Mouse (Mus musculus) midbrain, embryonic 12.5 days (tissue): Measurements from ENCODE around the gene Ppm1g. TPM values are rescaled to one million over a fixed set of nuclear protein-coding genes. Genes with fewer than 3 reads are reported as not detected.
A peak's percentile ranks its signal among the peaks of the same experiment; 100 is the strongest.

ENCODE experiments used
- ATAC-seq: fragments of 200-750 bp; cut with Nextera tagmentation; 2 replicates; pipeline ENCODE4 v1.8.0; 2017; ENCODE audit warnings: low read depth, moderate TSS enrichment, moderate library complexity; ENCODE audit not compliant: low FRiP score
- H3K27ac ChIP-seq: fragments of 300-500 bp; sonication (generic); replicated peaks from 2 replicates; pipeline ENCODE4 v1.5.1; 2016; ENCODE audit warnings: mild to moderate bottlenecking
- H3K27me3 ChIP-seq: fragments of 300-500 bp; sonication (generic); 2 replicates; pipeline ENCODE4 v1.6.1; 2016; ENCODE audit warnings: mild to moderate bottlenecking
- H3K36me3 ChIP-seq: fragments of 300-500 bp; sonication (generic); 2 replicates; pipeline ENCODE4 v1.6.1; 2016
- H3K4me1 ChIP-seq: fragments of 300-500 bp; sonication (generic); 2 replicates; pipeline ENCODE4 v1.6.1; 2016
- H3K4me2 ChIP-seq: fragments of 300-500 bp; sonication (generic); replicated peaks from 2 replicates; pipeline ENCODE4 v1.6.1; 2016; ENCODE audit warnings: mild to moderate bottlenecking, moderate library complexity
- H3K4me3 ChIP-seq: fragments of 300-500 bp; sonication (generic); 2 replicates; pipeline ENCODE4 v1.5.1; 2016; ENCODE audit warnings: mild to moderate bottlenecking
- H3K9ac ChIP-seq: fragments of 300-500 bp; sonication (generic); replicated peaks from 2 replicates; pipeline ENCODE4 v1.6.1; 2016; ENCODE audit warnings: mild to moderate bottlenecking, moderate library complexity
- H3K9me3 ChIP-seq: fragments of 300-500 bp; sonication (generic); 2 replicates; pipeline ENCODE4 v1.6.1; 2016; ENCODE audit warnings: mild to moderate bottlenecking
- WGBS: fragments of 180-500 bp; shearing (Covaris S2); methylation state at CpG from one replicate; pipeline ENCODE4 v1.1.7; 2016; 5-methylcytosine and 5-hydroxymethylcytosine counted together
- polyA plus RNA-seq: library from polyadenylated mRNA; unstranded; fragments of >200 nt; fragmentation: Nextera tagmentation; extraction: Ambion mirVana; gene quantifications from 2 replicates; pipeline ENCODE4 v1.2.1, GENCODE M21; 2016

Ppm1g gene
- polyA plus RNA-seq = 163 and 167 TPM in 2 replicates

GRCm38 (mm10) chr5:31220448-31221303 is at the start of gene Ppm1g:
Gene Ppm1g (minus strand): TSS chr5:31220687.
- H3K27me3 ChIP-seq = no peaks in the 10 kb centered on the region
- peaks cover 16% of the 10 kb centered on the region for H3K4me1 ChIP-seq
- H3K4me2 ChIP-seq = peak within 1 kb of the TSS; percentile 83
- peak within 1 kb of the TSS; percentile 95 for H3K27ac ChIP-seq
- H3K9me3 ChIP-seq = no peaks in the 10 kb centered on the region
- H3K4me3 ChIP-seq = peak within 1 kb of the TSS; percentile 97
- H3K36me3 ChIP-seq = no peaks in the 10 kb centered on the region
- under 1% methylated on average over 59 of the region's 70 CpGs for WGBS
- ATAC-seq = peak; percentile 94
- peak within 1 kb of the TSS; percentile 92 for H3K9ac ChIP-seq

GRCm38 (mm10) chr5:31267686-31268085 is 47.2 kb upstream of the Ppm1g start:
- WGBS = 55% methylated on average over 6 of the region's 6 CpGs
- Histone ChIP-seq H3K27ac (no peak overlapping the region), H3K4me2 (no peak overlapping the region), H3K4me3 (no peak overlapping the region), H3K4me1 (no peaks in the 10 kb centered on the region), H3K36me3 (peaks cover 85% of the 10 kb centered on the region), H3K27me3 (no peaks in the 10 kb centered on the region), H3K9me3 (no peaks in the 10 kb centered on the region), H3K9ac (no peak overlapping the region)
- no peak for ATAC-seq

DNA sequence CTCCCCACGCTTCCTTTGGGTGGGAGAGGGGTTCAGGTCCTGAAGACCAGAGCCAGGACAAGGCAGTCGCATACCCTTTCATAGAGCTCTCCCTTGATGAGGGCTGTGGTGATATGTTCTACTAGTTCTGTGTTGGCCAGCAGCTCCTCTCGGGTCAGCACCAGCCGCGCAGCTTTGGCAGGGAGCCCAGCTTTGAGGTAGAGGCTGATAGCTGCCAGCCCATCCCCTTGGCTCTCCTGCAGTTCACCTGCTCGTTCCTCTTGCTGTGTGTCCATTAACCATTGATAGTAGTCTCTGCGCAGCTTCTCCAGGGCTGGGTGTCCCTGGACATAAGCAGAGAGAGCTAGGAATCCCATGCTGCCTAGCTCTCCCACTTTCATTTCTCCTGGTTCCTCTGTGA is 45.6 kb upstream of the Ppm1g start:
- Histone ChIP-seq H3K9me3 (no peaks in the 10 kb centered on the region), H3K4me1 (no peaks in the 10 kb centered on the region), H3K9ac (no peak overlapping the region), H3K27ac (no peak overlapping the region), H3K36me3 (peaks cover 84% of the 10 kb centered on the region), H3K4me3 (no peak overlapping the region), H3K4me2 (no peak overlapping the region), H3K27me3 (no peaks in the 10 kb centered on the region)
- ATAC-seq = no peak
- WGBS = 89% methylated on average over 7 of the region's 7 CpGs

DNA sequence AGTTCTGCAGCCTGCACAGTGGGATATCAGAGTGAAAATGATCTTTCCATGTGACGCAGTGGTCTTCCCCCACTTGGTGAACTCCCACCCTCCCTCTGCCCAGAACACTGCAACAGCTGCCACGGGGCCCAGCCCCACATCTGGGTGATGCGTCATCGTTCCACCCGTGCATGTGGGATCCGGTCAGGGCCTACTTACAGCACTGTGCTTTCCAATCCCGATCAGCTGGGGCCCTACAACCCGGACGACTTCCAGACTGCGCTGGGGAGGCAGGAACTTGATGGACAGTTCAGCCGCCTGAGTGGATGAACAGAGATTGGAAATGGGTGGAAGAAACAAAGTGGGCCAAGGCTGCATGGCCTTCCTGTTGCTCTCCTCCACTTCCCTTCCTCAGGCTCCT is 37.1 kb upstream of the Ppm1g start:
- peaks cover 80% of the 10 kb centered on the region for H3K36me3 ChIP-seq
- no peaks in the 10 kb centered on the region for H3K4me1 ChIP-seq
- no peak overlapping the region for H3K9ac ChIP-seq
- H3K27ac ChIP-seq = no peak overlapping the region
- H3K4me2 ChIP-seq = no peak overlapping the region
- H3K9me3 ChIP-seq = no peaks in the 10 kb centered on the region
- ATAC-seq = no peak
- H3K27me3 ChIP-seq = no peaks in the 10 kb centered on the region
- 91% methylated on average over 11 of the region's 11 CpGs for WGBS
- no peak overlapping the region for H3K4me3 ChIP-seq

DNA sequence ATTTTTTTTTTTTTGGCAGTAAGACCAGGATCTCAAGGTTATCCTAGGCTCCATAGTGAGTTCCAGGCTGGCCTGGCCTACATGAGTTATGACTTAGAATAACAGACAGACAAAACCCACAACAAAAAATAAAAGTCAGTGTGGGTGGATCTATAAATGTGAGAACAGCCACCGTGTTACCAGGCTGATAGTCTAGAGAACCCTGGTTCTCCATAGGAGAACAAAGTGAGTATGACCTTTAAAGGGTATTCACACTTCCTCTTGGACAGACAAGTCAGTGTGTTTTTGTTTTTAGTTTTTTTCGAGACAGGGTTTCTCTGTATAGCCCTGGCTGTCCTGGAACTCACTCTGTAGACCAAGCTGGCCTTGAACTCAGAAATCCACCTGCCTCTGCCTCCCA is 35.5 kb upstream of the Ppm1g start:
- H3K27ac ChIP-seq = no peak overlapping the region
- H3K36me3 ChIP-seq = peaks cover 87% of the 10 kb centered on the region
- no peak overlapping the region for H3K4me2 ChIP-seq
- no peaks in the 10 kb centered on the region for H3K9me3 ChIP-seq
- peaks cover 8% of the 10 kb centered on the region for H3K27me3 ChIP-seq
- peaks cover 9% of the 10 kb centered on the region for H3K4me1 ChIP-seq
- 86% methylated on average over 2 of the region's 2 CpGs for WGBS
- ATAC-seq = no peak
- H3K9ac ChIP-seq = no peak overlapping the region
- no peak overlapping the region for H3K4me3 ChIP-seq

DNA sequence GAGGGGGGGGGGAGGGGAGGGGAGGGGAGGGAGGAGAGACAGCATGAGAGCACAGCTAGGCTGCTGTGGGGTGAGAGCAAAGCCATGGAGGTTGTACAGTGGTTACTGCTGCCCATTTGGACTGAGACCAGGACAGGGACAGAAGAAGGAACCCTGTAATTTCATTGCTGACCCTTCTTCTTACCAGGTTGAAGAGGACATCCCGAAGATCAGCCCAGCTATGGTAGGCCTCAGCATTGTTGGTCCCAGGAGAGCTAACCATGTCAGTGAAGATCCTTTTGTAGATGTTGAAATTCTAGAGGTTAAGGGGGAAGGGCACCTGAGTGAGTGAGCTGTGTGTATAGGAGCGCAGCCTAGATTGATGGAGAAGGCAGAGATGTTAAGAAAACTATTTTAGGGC is 34.9 kb upstream of the Ppm1g start:
- ATAC-seq = no peak
- Histone ChIP-seq H3K27me3 (peaks cover 14% of the 10 kb centered on the region), H3K36me3 (peaks cover 87% of the 10 kb centered on the region), H3K27ac (no peak overlapping the region), H3K4me2 (no peak overlapping the region), H3K9ac (no peak overlapping the region), H3K4me1 (peaks cover 9% of the 10 kb centered on the region), H3K9me3 (no peaks in the 10 kb centered on the region), H3K4me3 (no peak overlapping the region)
- WGBS = 93% methylated on average over 2 of the region's 2 CpGs

GRCm38 (mm10) chr5:31254901-31255300 is 34.4 kb upstream of the Ppm1g start:
- H3K4me2 ChIP-seq = no peak overlapping the region
- WGBS = 89% methylated on average over 8 of the region's 8 CpGs
- H3K9me3 ChIP-seq = no peaks in the 10 kb centered on the region
- H3K36me3 ChIP-seq = peaks cover 87% of the 10 kb centered on the region
- H3K27me3 ChIP-seq = peaks cover 14% of the 10 kb centered on the region
- no peak for ATAC-seq
- no peak overlapping the region for H3K4me3 ChIP-seq
- H3K4me1 ChIP-seq = peaks cover 9% of the 10 kb centered on the region
- no peak overlapping the region for H3K27ac ChIP-seq
- H3K9ac ChIP-seq = no peak overlapping the region

DNA sequence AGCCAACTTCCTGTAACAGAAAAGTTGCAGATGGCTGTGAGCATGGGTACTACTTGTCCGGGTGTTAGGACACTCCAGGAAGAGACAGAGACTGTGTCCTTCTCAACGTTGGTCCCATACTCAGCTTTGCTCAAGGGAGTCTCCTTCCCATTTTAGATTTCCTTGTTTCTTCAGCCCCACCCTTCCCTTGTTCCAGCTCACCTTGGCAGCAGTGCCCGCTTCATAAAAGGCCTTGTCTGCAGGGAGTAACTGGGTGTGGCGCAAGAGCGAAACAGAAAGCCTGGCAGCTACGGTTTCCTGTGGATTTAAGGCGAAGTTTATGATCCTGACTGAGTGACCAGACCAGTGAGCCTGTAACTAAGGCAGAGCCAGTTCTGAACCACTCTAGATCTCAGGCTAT is 34.0 kb upstream of the Ppm1g start:
- WGBS = 88% methylated on average over 7 of the region's 7 CpGs
- peaks cover 9% of the 10 kb centered on the region for H3K4me1 ChIP-seq
- H3K4me3 ChIP-seq = no peak overlapping the region
- no peak overlapping the region for H3K27ac ChIP-seq
- no peak overlapping the region for H3K4me2 ChIP-seq
- no peak for ATAC-seq
- H3K9me3 ChIP-seq = no peaks in the 10 kb centered on the region
- peaks cover 14% of the 10 kb centered on the region for H3K27me3 ChIP-seq
- peaks cover 87% of the 10 kb centered on the region for H3K36me3 ChIP-seq
- no peak overlapping the region for H3K9ac ChIP-seq

DNA sequence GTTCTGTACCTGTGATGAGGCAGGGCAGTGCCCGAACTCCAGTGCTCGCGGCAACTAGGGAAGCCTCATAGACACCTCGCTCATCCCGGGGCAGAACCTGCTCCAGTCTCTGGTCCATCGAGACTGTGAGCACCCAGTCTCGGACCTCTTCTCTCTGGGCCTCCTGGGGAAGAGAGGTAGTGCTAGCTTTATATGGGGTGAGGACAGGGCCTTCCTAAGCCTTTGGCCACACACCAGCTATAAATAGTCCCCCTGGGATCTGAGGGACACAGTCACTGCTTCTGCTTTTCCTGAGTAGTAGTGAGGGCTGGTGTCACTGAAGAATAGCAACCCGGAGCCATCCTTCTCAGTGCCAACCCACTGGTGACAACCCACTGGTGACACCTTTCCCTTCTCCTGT is 33.3 kb upstream of the Ppm1g start:
- H3K4me1 ChIP-seq = peaks cover 9% of the 10 kb centered on the region
- H3K36me3 ChIP-seq = peaks cover 86% of the 10 kb centered on the region
- 93% methylated on average over 8 of the region's 8 CpGs for WGBS

DNA sequence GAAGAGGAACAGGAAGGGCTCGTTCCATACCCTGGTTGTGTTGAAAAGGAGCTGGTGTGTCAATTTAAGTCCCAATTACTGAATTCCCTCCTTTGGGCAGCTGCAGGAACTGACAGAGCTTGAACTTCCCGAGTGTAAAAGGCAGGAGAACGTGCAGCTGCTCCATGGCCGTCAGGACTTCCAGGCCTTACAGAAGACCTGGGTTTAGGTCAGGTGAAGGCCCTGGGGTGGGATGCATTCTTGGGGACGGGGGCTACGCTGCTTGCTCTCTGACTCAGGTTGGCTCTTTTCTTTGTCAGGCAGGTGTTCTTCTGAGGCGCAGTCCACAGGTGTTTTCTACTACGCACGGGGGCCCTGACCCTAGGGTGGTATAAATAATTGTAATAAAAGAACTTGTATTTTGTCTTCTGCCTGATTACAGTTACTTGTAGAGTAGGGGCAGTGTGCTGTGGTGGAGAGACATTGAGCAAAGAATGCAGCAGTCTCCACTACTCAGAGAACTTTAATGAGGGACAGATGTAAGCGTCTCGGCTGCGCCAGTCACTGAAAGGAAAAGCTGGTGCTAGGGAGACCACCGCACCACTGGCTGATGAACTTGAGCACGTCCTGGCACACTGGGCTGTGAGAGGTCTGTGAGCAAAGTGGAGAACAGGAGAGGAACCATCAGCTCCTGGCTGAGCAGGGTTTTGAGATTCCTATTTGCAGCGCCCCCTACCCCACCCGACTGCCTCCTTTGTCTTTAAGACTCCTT is 32.5 kb upstream of the Ppm1g start:
- Histone ChIP-seq H3K4me1 (peaks cover 9% of the 10 kb centered on the region), H3K4me3 (no peak overlapping the region), H3K27me3 (peaks cover 14% of the 10 kb centered on the region), H3K9me3 (no peaks in the 10 kb centered on the region), H3K4me2 (no peak overlapping the region), H3K9ac (no peak overlapping the region), H3K27ac (no peak overlapping the region), H3K36me3 (peaks cover 88% of the 10 kb centered on the region)
- ATAC-seq = no peak
- WGBS = 83% methylated on average over 16 of the region's 16 CpGs

More for the DNA sequence above, 33.3 kb upstream of the Ppm1g start:
- Histone ChIP-seq H3K4me3 (no peak overlapping the region), H3K27me3 (peaks cover 14% of the 10 kb centered on the region), H3K9ac (no peak overlapping the region), H3K9me3 (no peaks in the 10 kb centered on the region), H3K4me2 (no peak overlapping the region), H3K27ac (no peak overlapping the region)
- no peak for ATAC-seq

DNA sequence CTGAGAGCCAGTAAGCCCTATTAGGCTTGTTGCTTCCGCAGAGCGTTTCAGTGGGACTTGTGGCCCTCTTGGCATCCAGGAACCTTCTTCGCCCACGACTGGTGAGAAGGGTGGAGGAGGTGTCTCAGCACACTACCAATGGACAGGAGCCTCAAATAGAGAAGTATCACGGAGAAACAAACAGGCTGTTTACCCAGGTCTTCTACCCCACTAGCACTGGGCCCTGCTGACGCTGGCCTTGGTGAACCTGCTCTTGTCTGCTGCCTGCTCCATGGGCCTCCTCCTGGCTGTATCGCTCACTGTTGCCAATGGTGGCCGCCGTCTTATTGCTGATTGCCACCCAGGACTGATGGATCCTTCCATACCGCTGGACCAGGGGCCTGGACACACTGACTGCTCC is 31.7 kb upstream of the Ppm1g start:
- H3K27me3 ChIP-seq = peaks cover 14% of the 10 kb centered on the region
- 55% methylated on average over 10 of the region's 10 CpGs for WGBS
- H3K4me2 ChIP-seq = no peak overlapping the region; the same call in 1 of the 2 replicates
- H3K9me3 ChIP-seq = no peaks in the 10 kb centered on the region
- no peak overlapping the region for H3K27ac ChIP-seq
- H3K4me3 ChIP-seq = no peak overlapping the region
- no peak overlapping the region for H3K9ac ChIP-seq
- H3K36me3 ChIP-seq = peaks cover 89% of the 10 kb centered on the region
- H3K4me1 ChIP-seq = peaks cover 9% of the 10 kb centered on the region
- no peak for ATAC-seq

DNA sequence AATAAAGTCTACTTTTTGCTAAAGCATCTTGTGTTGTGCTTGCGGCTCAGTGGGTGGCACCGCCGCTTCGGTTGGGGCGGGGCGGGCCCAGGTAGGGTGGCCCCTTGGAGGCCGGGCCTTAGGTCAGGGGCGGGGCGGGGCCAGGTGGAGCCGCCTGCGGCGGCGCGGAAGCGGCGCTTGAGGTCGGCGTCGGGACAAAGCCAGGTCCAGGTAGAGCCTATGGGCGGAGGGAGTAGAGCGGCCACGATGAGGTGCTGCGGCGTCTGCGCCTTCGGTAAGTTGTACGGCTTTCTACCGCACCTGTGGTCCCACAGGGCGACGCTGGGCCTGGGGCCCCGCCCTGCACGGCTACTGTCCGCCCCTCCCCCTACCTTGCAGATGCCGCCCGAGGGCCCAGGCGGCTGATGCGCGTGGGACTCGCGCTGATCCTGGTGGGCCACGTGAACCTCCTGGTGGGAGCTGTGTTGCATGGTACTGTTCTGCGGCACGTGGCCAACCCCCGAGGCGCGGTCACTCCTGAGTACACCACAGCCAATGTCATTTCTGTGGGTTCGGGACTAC is 31.1 kb upstream of the Ppm1g start, which contains the start of gene Krtcap3:
Gene Krtcap3, plus strand, starts transcription at position 151 of the 561 bp plus-strand sequence.
- Histone ChIP-seq H3K27me3 (peaks cover 14% of the 10 kb centered on the region), H3K4me3 (0 out of 2 replicates have a peak within 1 kb of the TSS, but pooled peaks have one; percentile 10), H3K36me3 (peaks cover 92% of the 10 kb centered on the region), H3K4me2 (peak within 1 kb of the TSS; percentile 29), H3K9me3 (no peaks in the 10 kb centered on the region), H3K9ac (peak within 1 kb of the TSS; percentile 28; the same call in 1 of the 2 replicates), H3K27ac (no peak within 1 kb of the TSS), H3K4me1 (peaks cover 9% of the 10 kb centered on the region)
- ATAC-seq = peak; percentile 41; the same call in 1 of the 2 replicates
- WGBS = 21% methylated on average over 47 of the region's 47 CpGs
